Mouse (Mus musculus) brain, adult 2 months (tissue): ENCODE results near the gene Ccdc134.
A peak's percentile ranks its signal among the peaks of the same experiment; 100 is the strongest.

ENCODE experiments used
- DNase-seq: peaks from one replicate; pipeline ENCODE4 v3.0.0; 2011; ENCODE audit warnings: low read depth, low spot score

Ccdc134 gene

GRCm38 (mm10) chr15:82170437-82171377 is 43.0 kb downstream of the Ccdc134 start:
- DNase-seq = no peak

DNA sequence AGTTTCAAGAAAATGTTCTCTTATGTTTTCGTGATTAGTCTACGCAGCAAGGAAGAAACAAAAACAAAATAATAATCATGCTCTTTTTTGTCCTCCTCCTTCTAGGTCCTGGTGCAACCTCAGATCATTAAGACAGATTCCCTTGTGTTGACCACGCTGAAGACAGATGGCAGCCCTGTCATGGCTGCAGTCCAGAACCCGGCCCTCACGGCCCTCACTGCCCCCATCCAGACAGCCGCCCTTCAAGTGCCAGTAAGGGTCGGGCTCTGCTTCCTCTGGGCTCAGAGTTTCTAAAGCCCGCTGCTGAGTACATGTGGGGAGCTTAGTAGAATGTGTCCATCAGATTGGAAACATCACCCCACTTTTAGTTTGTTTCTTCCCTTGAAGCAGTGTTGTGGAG is 44.9 kb downstream of the Ccdc134 start:
- peak; percentile 75 for DNase-seq

DNA sequence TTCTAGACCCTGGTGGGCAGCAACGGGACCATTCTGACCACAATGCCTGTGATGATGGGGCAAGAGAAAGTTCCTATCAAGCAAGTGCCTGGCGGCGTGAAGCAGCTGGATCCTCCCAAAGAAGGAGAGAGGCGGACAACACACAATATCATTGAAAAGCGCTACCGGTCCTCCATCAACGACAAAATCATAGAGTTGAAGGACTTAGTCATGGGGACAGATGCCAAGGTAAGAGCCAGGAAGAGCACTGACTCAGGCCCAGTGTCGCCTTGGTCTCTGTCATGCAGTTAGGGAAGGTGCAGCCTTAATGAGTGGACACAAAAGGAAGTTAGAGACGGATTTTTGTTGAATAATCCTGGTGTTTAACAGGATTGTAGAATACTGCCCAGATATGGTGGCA is 47.4 kb downstream of the Ccdc134 start:
- DNase-seq = no peak

GRCm38 (mm10) chr15:82177743-82178290 is 50.1 kb downstream of the Ccdc134 start:
- no peak for DNase-seq

GRCm38 (mm10) chr15:82181131-82181530 is 53.4 kb downstream of the Ccdc134 start:
- no peak for DNase-seq

DNA sequence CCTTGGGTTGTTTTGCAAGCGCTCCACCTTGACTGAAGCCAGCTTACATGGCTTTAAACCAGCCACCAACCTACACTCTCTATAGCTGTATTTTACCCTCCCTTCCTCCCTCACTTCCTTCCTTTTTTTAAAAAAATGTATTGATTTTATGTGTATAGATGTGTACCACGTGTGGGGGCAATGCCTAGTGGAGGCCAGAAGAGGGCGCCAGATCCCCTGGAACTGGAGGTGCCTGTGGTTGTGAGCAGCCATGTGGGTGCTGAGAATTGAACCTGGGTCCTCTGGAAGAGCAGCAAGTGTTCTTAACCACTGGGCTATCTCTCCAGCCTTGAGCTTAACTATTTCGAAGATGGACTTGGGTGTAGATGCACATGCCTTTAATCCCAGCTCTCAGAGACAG is 54.6 kb downstream of the Ccdc134 start:
- no peak for DNase-seq

GRCm38 (mm10) chr15:82183596-82183995 is 55.9 kb downstream of the Ccdc134 start:
- no peak for DNase-seq

DNA sequence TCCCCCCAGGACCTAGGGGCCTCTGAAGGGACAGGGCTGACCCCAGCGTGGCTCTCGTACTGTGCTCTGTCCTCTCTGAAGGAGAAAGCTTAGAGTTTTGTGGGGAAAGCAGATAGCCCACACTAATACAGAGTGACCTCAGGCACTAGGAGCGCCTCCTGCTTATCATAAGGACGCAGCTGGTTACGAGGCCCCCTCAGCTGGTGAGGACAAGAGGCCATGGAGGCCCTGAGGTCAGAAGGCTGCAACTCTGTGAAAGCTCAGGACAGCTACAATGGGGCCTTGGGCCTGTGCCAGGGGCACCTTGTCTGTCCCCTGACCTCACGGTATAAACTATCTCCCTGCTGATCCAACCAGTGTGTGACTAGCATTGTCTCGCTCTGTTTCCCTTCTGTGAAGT is 56.5 kb downstream of the Ccdc134 start:
- DNase-seq = no peak

GRCm38 (mm10) chr15:82184656-82185055 is 56.9 kb downstream of the Ccdc134 start:
- no peak for DNase-seq

DNA sequence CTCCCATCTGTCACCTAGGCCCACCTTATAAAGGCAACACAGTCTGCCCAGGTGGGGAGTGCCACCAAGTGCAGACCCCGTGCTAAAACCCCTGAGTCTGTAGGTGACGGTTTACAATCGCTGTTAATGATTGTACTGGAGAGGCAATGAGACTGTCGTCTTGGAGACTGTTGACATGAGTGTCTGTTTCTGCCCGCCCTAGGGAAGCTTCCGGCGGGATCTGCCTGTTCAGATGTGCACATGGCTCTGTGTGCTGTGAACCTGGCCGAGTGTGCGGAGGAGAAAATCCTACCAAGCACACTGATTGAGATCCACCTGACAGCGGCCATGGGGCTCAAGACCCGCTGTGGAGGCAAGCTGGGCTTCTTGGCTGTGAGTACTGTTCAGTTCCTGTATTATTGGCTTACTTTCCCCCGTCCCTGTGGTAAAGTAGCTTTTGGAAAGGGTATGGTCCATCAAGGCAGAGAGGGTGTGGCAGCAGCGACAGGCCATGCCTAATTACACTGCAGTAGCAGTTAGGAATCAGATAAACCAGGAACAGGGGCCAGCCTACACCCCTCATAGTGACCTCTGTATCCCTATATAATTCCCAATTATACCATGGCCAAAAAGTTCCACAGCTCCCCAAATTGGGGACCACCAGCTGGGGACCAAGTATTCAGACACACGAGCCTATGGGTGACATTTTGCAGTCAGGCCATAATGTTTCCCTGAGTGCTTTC is 57.5 kb downstream of the Ccdc134 start:
- no peak for DNase-seq

- peak; percentile 59 for DNase-seq
Measured at GRCm38 (mm10) chr15:82186131-82186530, 58.4 kb downstream of the Ccdc134 start.

DNA sequence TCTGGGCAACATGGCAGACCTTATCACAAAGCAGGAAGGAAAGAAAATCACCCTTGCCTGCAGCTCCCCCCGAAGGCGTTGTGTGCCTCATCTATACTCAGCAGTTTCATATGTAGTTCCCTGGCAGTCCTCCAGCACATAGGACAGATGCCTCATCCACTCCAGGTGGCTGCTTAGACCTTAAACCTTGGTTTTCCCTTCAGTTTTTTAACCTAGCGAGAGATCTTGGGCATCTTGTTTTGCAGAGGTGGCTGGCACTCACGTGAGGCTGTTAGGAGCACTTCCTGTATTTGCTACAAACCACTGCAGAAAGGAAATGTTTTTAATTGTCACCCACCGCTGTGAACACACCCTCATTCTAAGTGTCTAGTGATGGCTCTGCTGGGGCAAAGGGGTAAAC is 59.2 kb downstream of the Ccdc134 start:
- no peak for DNase-seq

- no peak for DNase-seq
Measured at GRCm38 (mm10) chr15:82187401-82187800, 59.7 kb downstream of the Ccdc134 start.

DNA sequence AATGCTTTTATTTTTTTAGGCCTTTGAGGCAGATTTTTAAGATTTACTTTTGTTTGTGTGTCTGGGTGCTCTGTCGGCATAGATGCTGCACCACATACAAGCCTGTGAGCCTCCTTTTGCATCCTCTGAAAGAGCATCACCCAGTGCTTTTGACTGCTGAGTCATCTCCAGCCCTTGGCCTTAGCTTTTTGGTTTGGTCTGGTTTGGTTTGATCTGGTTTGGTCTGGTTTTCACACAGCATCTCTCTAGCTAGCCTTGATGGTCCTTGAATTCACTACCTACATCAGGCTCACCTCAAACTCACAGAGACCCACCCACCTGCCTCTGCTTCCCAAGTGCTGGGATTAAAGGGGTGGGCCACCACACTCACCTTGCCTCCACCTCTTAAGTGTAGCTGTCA is 60.2 kb downstream of the Ccdc134 start:
- DNase-seq = no peak

DNA sequence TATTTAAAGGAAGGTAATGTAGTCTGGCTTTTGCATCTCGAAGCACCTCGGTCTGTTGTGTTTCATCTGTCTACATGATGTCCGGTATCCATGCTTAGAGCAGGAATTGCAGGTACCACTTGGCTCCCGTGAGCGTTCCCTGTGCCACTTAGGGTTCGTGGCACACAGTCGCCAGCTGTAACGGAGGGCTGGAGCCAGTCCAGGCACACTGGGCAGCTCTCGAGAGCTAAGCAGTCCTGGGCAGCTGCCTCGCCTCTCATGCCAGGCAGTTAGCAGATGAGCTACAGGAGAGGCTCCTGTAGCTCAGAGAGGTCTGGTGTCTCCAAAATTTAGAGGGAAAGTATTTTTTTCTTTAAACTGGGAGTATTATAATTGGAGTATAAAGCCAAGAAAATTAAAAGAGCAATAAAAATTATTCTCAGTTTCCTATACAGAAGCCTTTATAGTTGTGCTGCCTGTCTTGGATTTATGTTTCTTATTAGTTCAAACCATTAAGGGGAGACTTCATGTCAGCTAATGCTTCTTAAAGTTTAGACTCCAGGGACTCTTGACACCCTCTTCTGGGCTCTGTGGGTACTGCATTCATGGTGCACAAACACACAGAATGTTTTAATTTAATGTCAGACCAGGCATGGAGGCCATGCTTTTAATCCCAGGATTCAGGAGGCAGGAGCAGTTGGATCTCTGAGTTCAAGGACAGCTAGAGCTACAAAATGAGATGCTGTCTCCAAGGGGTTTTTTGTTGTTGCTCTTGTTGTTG is 60.9 kb downstream of the Ccdc134 start:
- DNase-seq = no peak
